In the genomic region with DNA sequence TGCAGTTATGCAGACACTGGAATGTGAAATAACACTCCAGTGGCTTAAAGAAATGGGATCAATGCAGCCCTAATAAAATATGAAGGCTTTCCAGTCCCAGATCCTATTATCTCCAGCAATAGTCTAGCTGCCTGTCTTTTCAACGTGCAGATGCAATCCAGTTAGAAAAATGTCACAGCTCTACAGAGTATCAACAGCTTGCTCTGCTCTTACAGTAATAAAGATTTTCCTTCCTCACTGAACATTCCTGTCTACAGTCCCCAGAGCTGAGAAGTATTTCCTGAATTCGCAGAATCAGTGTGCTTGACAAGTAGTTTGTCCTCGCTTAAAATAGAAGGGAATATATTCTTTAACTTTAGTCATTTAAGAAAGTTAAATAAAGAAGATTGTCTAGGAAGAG, we compare ENCODE assay signal across 24 mouse cellular contexts.
DNase-seq lines count a peak whose midpoint lies in the region; ATAC-seq and TF ChIP-seq lines count a peak whose summit lies in the region.
"Had no signal": no experiment of that assay in that cellular context is flagged by ENCODE, and none has a peak within 500 bp of the region (broad histone marks: within the 10 kb centered on the region; RNA-seq: fewer than 3 reads in every experiment).

No protein-coding gene starts in this region.

- no peaks in the 10 kb centered on the region for H3K27me3 ChIP-seq in kidney, embryonic 16.5 days (ENCODE audit: insufficient read depth, low read length)
- no peaks in the 10 kb centered on the region for H3K27me3 ChIP-seq in midbrain, embryonic 11.5 days (ENCODE audit: control insufficient read depth, insufficient read depth, low read length)
- H3K27me3 ChIP-seq in midbrain, embryonic 13.5 days = no peaks in the 10 kb centered on the region
- no peaks in the 10 kb centered on the region for H3K27me3 ChIP-seq in forebrain, postnatal 0 days (ENCODE audit: insufficient read depth, low read length)
- H3K27me3 ChIP-seq: CH12.LX; embryonic facial prominence, embryonic 13.5 days; forebrain, embryonic 15.5 days; hindbrain, embryonic 12.5 days had no signal

- H3K27ac ChIP-seq in kidney, embryonic 16.5 days (ENCODE audit: low read length) = peak overlapping the region; percentile 65; the same call in 1 of the 2 replicates
- no peak overlapping the region for H3K27ac ChIP-seq in midbrain, embryonic 11.5 days (ENCODE audit: low read depth, low read length)
- no peak overlapping the region for H3K27ac ChIP-seq in midbrain, embryonic 13.5 days
- H3K27ac ChIP-seq in forebrain, postnatal 0 days (ENCODE audit: low read depth, low read length) = no peak overlapping the region
- H3K27ac ChIP-seq: embryonic facial prominence, embryonic 13.5 days; forebrain, embryonic 15.5 days; heart, embryonic 10.5 days; hindbrain, embryonic 12.5 days had no signal

- H3K36me3 ChIP-seq in kidney, embryonic 16.5 days (ENCODE audit: insufficient read depth, low read length) = no peaks in the 10 kb centered on the region
- no peaks in the 10 kb centered on the region for H3K36me3 ChIP-seq in midbrain, embryonic 11.5 days (ENCODE audit: control insufficient read depth, insufficient read depth, low read length)
- no peaks in the 10 kb centered on the region for H3K36me3 ChIP-seq in midbrain, embryonic 13.5 days
- H3K36me3 ChIP-seq in forebrain, postnatal 0 days (ENCODE audit: insufficient read depth) = no peaks in the 10 kb centered on the region
- H3K36me3 ChIP-seq: embryonic facial prominence, embryonic 13.5 days; forebrain, embryonic 15.5 days; heart, embryonic 10.5 days; hindbrain, embryonic 12.5 days had no signal

- TF ChIP-seq CTCF in forebrain, postnatal 0 days (IDR thresholded peaks at IDR 0.05; ENCODE audit: low read depth) = no peak

- DNase-seq in kidney, postnatal 10 days = no peak
- DNase-seq in midbrain, embryonic 11.5 days (ENCODE audit: low spot score, missing footprints) = peak; percentile 10
- peak; percentile 14 for DNase-seq in brain, adult 2 months (ENCODE audit: low read depth, low spot score)
- DNase-seq in fibroblast of lung, adult 2 months (ENCODE audit: low read depth) = peak; percentile 6
- no peak for DNase-seq in left cerebral cortex, adult 18-20 months (ENCODE audit: low spot score in 2 of 2)
- DNase-seq in forebrain, postnatal 0 days = no peak
- DNase-seq: adrenal gland, adult 2 months; adrenal gland, postnatal 25 days; cerebellum, adult 11 months; cerebellum, adult 9-10 months; cerebellum, postnatal 25 days; gastrocnemius, postnatal 10 days; heart, adult 18-20 months; heart, postnatal 10 days; heart, postnatal 4 days had no signal

- 47% methylated on average over 3 of the region's 3 CpGs for WGBS in kidney, embryonic 16.5 days
- WGBS in midbrain, embryonic 11.5 days = 88% methylated on average over 3 of the region's 3 CpGs
- WGBS in midbrain, embryonic 13.5 days = 75% methylated on average over 3 of the region's 3 CpGs
- 68% methylated on average over 3 of the region's 3 CpGs for WGBS in forebrain, postnatal 0 days

- no peak overlapping the region for H3K4me2 ChIP-seq in kidney, embryonic 16.5 days (replicated peaks; ENCODE audit: low read depth, low read length)
- no peak overlapping the region for H3K4me2 ChIP-seq in midbrain, embryonic 11.5 days
- H3K4me2 ChIP-seq in midbrain, embryonic 13.5 days (replicated peaks) = no peak overlapping the region
- H3K4me2 ChIP-seq in forebrain, postnatal 0 days (ENCODE audit: low read depth) = no peak overlapping the region
- H3K4me2 ChIP-seq: embryonic facial prominence, embryonic 13.5 days; forebrain, embryonic 15.5 days; hindbrain, embryonic 12.5 days had no signal

- no peak overlapping the region for H3K4me3 ChIP-seq in kidney, embryonic 16.5 days (ENCODE audit: low read length)
- no peak overlapping the region for H3K4me3 ChIP-seq in midbrain, embryonic 11.5 days (ENCODE audit: low read depth, low read length)
- no peak overlapping the region for H3K4me3 ChIP-seq in midbrain, embryonic 13.5 days (replicated peaks)
- no peak overlapping the region for H3K4me3 ChIP-seq in forebrain, postnatal 0 days (ENCODE audit: low read depth, low read length)
- H3K4me3 ChIP-seq: embryonic facial prominence, embryonic 13.5 days; erythroblast, embryonic 14.5 days; forebrain, embryonic 15.5 days; heart, embryonic 10.5 days; hindbrain, embryonic 12.5 days had no signal

- ATAC-seq in kidney, embryonic 16.5 days (ENCODE audit: low FRiP score, low TSS enrichment) = peak; percentile 75; the same call in 1 of the 2 replicates
- ATAC-seq in midbrain, embryonic 11.5 days (ENCODE audit: low FRiP score) = no peak
- ATAC-seq in midbrain, embryonic 13.5 days = no peak
- no peak for ATAC-seq in forebrain, postnatal 0 days
- ATAC-seq: forebrain, embryonic 15.5 days; hindbrain, embryonic 16.5 days had no signal

- H3K9me3 ChIP-seq in kidney, embryonic 16.5 days (ENCODE audit: low read length) = no peaks in the 10 kb centered on the region
- no peaks in the 10 kb centered on the region for H3K9me3 ChIP-seq in midbrain, embryonic 11.5 days (ENCODE audit: control insufficient read depth, low read length)
- no peaks in the 10 kb centered on the region for H3K9me3 ChIP-seq in midbrain, embryonic 13.5 days
- no peaks in the 10 kb centered on the region for H3K9me3 ChIP-seq in forebrain, postnatal 0 days (ENCODE audit: low read length)
- H3K9me3 ChIP-seq: embryonic facial prominence, embryonic 13.5 days; forebrain, embryonic 15.5 days; heart, embryonic 10.5 days; hindbrain, embryonic 12.5 days had no signal

- 0 out of 2 replicates have a peak, but pooled peaks cover 4% of the 10 kb centered on the region for H3K4me1 ChIP-seq in kidney, embryonic 16.5 days (ENCODE audit: insufficient read depth, low read length)
- H3K4me1 ChIP-seq in midbrain, embryonic 11.5 days (ENCODE audit: control insufficient read depth, insufficient read depth, low read length) = no peaks in the 10 kb centered on the region
- H3K4me1 ChIP-seq in midbrain, embryonic 13.5 days (replicated peaks) = no peaks in the 10 kb centered on the region
- H3K4me1 ChIP-seq in forebrain, postnatal 0 days (ENCODE audit: insufficient read depth) = no peaks in the 10 kb centered on the region
- H3K4me1 ChIP-seq: embryonic facial prominence, embryonic 13.5 days; forebrain, embryonic 15.5 days; heart, embryonic 10.5 days; hindbrain, embryonic 12.5 days had no signal

- no peak overlapping the region for H3K9ac ChIP-seq in kidney, embryonic 16.5 days (replicated peaks; ENCODE audit: low read length)
- H3K9ac ChIP-seq in midbrain, embryonic 11.5 days (ENCODE audit: low read length) = no peak overlapping the region
- no peak overlapping the region for H3K9ac ChIP-seq in midbrain, embryonic 13.5 days (replicated peaks)
- no peak overlapping the region for H3K9ac ChIP-seq in forebrain, postnatal 0 days
- H3K9ac ChIP-seq: embryonic facial prominence, embryonic 13.5 days; forebrain, embryonic 15.5 days; hindbrain, embryonic 12.5 days had no signal

Comparison
In these comparisons a context has a peak if more than half of its experiments do, and no peak if none do; other contexts are left out.
1. DNase-seq: peak in midbrain, embryonic 11.5 days (single experiment), brain, adult 2 months (single experiment) and fibroblast of lung, adult 2 months (single experiment); none in kidney, postnatal 10 days (single experiment), left cerebral cortex, adult 18-20 months (0 of 2) and forebrain, postnatal 0 days (single experiment).